Mouse (Mus musculus) heart, embryonic 11.5 days (tissue): ENCODE measurements around the gene Gm44965. TPM values are rescaled to one million over a fixed set of nuclear protein-coding genes. Genes with fewer than 3 reads are reported as not detected.

ENCODE experiments used
- ATAC-seq: fragments of 200-750 bp; cut with Nextera tagmentation; replicated peaks from 2 replicates; pipeline ENCODE4 v1.8.0; 2017; ENCODE audit warnings: moderate library complexity; ENCODE audit not compliant: insufficient number of reproducible peaks, low FRiP score, low TSS enrichment
- H3K27ac ChIP-seq: fragments of 300-500 bp; sonication (generic); 2 replicates; pipeline ENCODE4 v1.5.1; 2014; ENCODE audit warnings: mild to moderate bottlenecking, low read depth, low read length
- H3K27me3 ChIP-seq: fragments of 300-500 bp; sonication (generic); 2 replicates; pipeline ENCODE4 v1.6.1; 2014; ENCODE audit warnings: mild to moderate bottlenecking, low read length, mixed read lengths; ENCODE audit not compliant: control insufficient read depth, insufficient read depth
- H3K36me3 ChIP-seq: fragments of 300-500 bp; sonication (generic); 2 replicates; pipeline ENCODE4 v1.6.1; 2014; ENCODE audit warnings: mild to moderate bottlenecking, low read length, moderate library complexity, mixed read lengths; ENCODE audit not compliant: control insufficient read depth, insufficient read depth
- H3K4me1 ChIP-seq: fragments of 300-500 bp; sonication (generic); 2 replicates; pipeline ENCODE4 v1.6.1; 2014; ENCODE audit warnings: low read length; ENCODE audit not compliant: control insufficient read depth, insufficient read depth
- H3K4me2 ChIP-seq: fragments of 300-500 bp; sonication (generic); 2 replicates; pipeline ENCODE4 v1.6.1; 2014; ENCODE audit warnings: mild to moderate bottlenecking, moderate library complexity
- H3K4me3 ChIP-seq: fragments of 300-500 bp; sonication (generic); 2 replicates; pipeline ENCODE4 v1.5.1; 2014; ENCODE audit warnings: low read depth, low read length
- H3K9ac ChIP-seq: fragments of 300-500 bp; sonication (generic); 2 replicates; pipeline ENCODE4 v1.6.1; 2014; ENCODE audit warnings: mild to moderate bottlenecking, low read depth, low read length, moderate library complexity
- H3K9me3 ChIP-seq: fragments of 300-500 bp; sonication (generic); replicated peaks from 2 replicates; pipeline ENCODE4 v1.6.1; 2016; ENCODE audit warnings: low read length; ENCODE audit not compliant: control insufficient read depth
- WGBS: fragments of 180-500 bp; shearing (Covaris S2); extraction: QIAGEN DNeasy Blood & Tissue Kit; methylation state at CpG from one replicate; pipeline ENCODE4 v1.1.7; 2014; ENCODE audit not compliant: insufficient replicate concordance; 5-methylcytosine and 5-hydroxymethylcytosine counted together
- polyA plus RNA-seq: library from polyadenylated mRNA; unstranded; fragments of >200 nt; fragmentation: Nextera tagmentation; extraction: Ambion mirVana; gene quantifications from 2 replicates; pipeline ENCODE4 v1.2.1, GENCODE M21; 2014

Gm44965 gene
- not detected in 2 replicates for polyA plus RNA-seq

GRCm38 (mm10) chr6:48593158-48594042 is at the start of gene Gm44965, which contains the start of gene Repin1:
Gene Gm44965, plus strand, starts transcription at chr6:48593941.
Gene Repin1, plus strand, starts transcription at chr6:48593883.
- Histone ChIP-seq H3K4me3 (peak within 1 kb of the TSS; percentile 89), H3K27ac (peak within 1 kb of the TSS; percentile 92), H3K27me3 (no peaks in the 10 kb centered on the region), H3K4me1 (peaks cover 16% of the 10 kb centered on the region), H3K9me3 (peaks cover 23% of the 10 kb centered on the region), H3K9ac (peak within 1 kb of the TSS; percentile 96), H3K36me3 (peaks cover 28% of the 10 kb centered on the region), H3K4me2 (peak within 1 kb of the TSS; percentile 70)
- peak; percentile 88 for ATAC-seq
- 8% methylated on average over 45 of the region's 45 CpGs for WGBS

GRCm38 (mm10) chr6:48545251-48545650 is 48.5 kb upstream of the Gm44965 start:
- H3K27ac ChIP-seq, result no peak overlapping the region
- no peak overlapping the region for H3K4me3 ChIP-seq
- 67% methylated on average over 5 of the region's 5 CpGs for WGBS
- H3K27me3 ChIP-seq, result no peaks in the 10 kb centered on the region
- no peaks in the 10 kb centered on the region for H3K4me1 ChIP-seq
- no peak for ATAC-seq
- no peaks in the 10 kb centered on the region for H3K9me3 ChIP-seq
- no peaks in the 10 kb centered on the region for H3K36me3 ChIP-seq
- no peak overlapping the region for H3K4me2 ChIP-seq
- H3K9ac ChIP-seq, result no peak overlapping the region

- H3K9ac ChIP-seq, result no peak overlapping the region
- H3K9me3 ChIP-seq, result no peaks in the 10 kb centered on the region
- H3K27me3 ChIP-seq, result no peaks in the 10 kb centered on the region
- no peaks in the 10 kb centered on the region for H3K36me3 ChIP-seq
- no peak overlapping the region for H3K4me2 ChIP-seq
- ATAC-seq, result no peak
- no peaks in the 10 kb centered on the region for H3K4me1 ChIP-seq
- no peak overlapping the region for H3K27ac ChIP-seq
- no peak overlapping the region for H3K4me3 ChIP-seq
- 48% methylated on average over 1 of the region's 1 CpGs for WGBS
Measured at GRCm38 (mm10) chr6:48546271-48546670, 47.5 kb upstream of the Gm44965 start.

- H3K27ac ChIP-seq, result no peak overlapping the region
- H3K4me2 ChIP-seq, result no peak overlapping the region
- 53% methylated on average over 4 of the region's 4 CpGs for WGBS
- H3K4me3 ChIP-seq, result no peak overlapping the region
- H3K27me3 ChIP-seq, result no peaks in the 10 kb centered on the region
- H3K9ac ChIP-seq, result no peak overlapping the region
- no peak for ATAC-seq
- no peaks in the 10 kb centered on the region for H3K4me1 ChIP-seq
- no peaks in the 10 kb centered on the region for H3K36me3 ChIP-seq
- no peaks in the 10 kb centered on the region for H3K9me3 ChIP-seq
Measured at GRCm38 (mm10) chr6:48546858-48547257, 46.9 kb upstream of the Gm44965 start.

- H3K4me1 ChIP-seq, result no peaks in the 10 kb centered on the region
- no peak for ATAC-seq
- no peak overlapping the region for H3K4me3 ChIP-seq
- H3K9me3 ChIP-seq, result no peaks in the 10 kb centered on the region
- H3K36me3 ChIP-seq, result no peaks in the 10 kb centered on the region
- H3K27me3 ChIP-seq, result no peaks in the 10 kb centered on the region
- whole genome bisulfite sequencing, result 75% methylated on average over 6 of the region's 6 CpGs
- no peak overlapping the region for H3K9ac ChIP-seq
- H3K4me2 ChIP-seq, result no peak overlapping the region
- no peak overlapping the region for H3K27ac ChIP-seq
Measured at GRCm38 (mm10) chr6:48548314-48548713, 45.4 kb upstream of the Gm44965 start.

- no peak for ATAC-seq
- Histone ChIP-seq H3K9me3 (no peaks in the 10 kb centered on the region), H3K4me3 (no peak overlapping the region)
Measured at GRCm38 (mm10) chr6:48552918-48553317, 40.8 kb upstream of the Gm44965 start.

GRCm38 (mm10) chr6:48553819-48554218 is 39.9 kb upstream of the Gm44965 start:
- peak; percentile 32; the same call in 1 of the 2 replicates for ATAC-seq
- Histone ChIP-seq H3K4me1 (peaks cover 11% of the 10 kb centered on the region; the same call in 1 of the 2 replicates), H3K4me3 (peak overlapping the region; percentile 63), H3K27me3 (no peaks in the 10 kb centered on the region), H3K9ac (peak overlapping the region; percentile 83), H3K36me3 (no peaks in the 10 kb centered on the region; the same call in 1 of the 2 replicates), H3K9me3 (no peaks in the 10 kb centered on the region), H3K27ac (peak overlapping the region; percentile 88), H3K4me2 (peak overlapping the region; percentile 68)
- WGBS, result 77% methylated on average over 4 of the region's 4 CpGs

More at GRCm38 (mm10) chr6:48552918-48553317, 40.8 kb upstream of the Gm44965 start:
- 45% methylated on average over 4 of the region's 4 CpGs for WGBS
- Histone ChIP-seq H3K4me1 (peaks cover 11% of the 10 kb centered on the region; the same call in 1 of the 2 replicates), H3K4me2 (no peak overlapping the region), H3K27me3 (no peaks in the 10 kb centered on the region), H3K9ac (no peak overlapping the region), H3K27ac (no peak overlapping the region), H3K36me3 (no peaks in the 10 kb centered on the region; the same call in 1 of the 2 replicates)

GRCm38 (mm10) chr6:48554280-48555103 is 39.2 kb upstream of the Gm44965 start, which contains the start of gene Lrrc61:
Gene Lrrc61, plus strand, starts transcription at chr6:48554796.
- peak within 1 kb of the TSS; percentile 83 for H3K9ac ChIP-seq
- peak within 1 kb of the TSS; percentile 63 for H3K4me3 ChIP-seq
- ATAC-seq, result peak; percentile 80
- H3K27ac ChIP-seq, result peak within 1 kb of the TSS; percentile 88
- under 1% methylated on average over 39 of the region's 39 CpGs for WGBS
- H3K9me3 ChIP-seq, result no peaks in the 10 kb centered on the region
- no peaks in the 10 kb centered on the region; the same call in 1 of the 2 replicates for H3K36me3 ChIP-seq
- H3K4me1 ChIP-seq, result peaks cover 11% of the 10 kb centered on the region; the same call in 1 of the 2 replicates
- no peaks in the 10 kb centered on the region for H3K27me3 ChIP-seq
- H3K4me2 ChIP-seq, result peak within 1 kb of the TSS; percentile 68
